Mouse (Mus musculus) kidney, postnatal 14 days (tissue): ENCODE results near the gene Kcna2.

Source experiments
- DNase-seq: peaks from one replicate; pipeline ENCODE4 v3.0.0; 2022; ENCODE audit warnings: mixed read lengths

Gene Kcna2

DNA sequence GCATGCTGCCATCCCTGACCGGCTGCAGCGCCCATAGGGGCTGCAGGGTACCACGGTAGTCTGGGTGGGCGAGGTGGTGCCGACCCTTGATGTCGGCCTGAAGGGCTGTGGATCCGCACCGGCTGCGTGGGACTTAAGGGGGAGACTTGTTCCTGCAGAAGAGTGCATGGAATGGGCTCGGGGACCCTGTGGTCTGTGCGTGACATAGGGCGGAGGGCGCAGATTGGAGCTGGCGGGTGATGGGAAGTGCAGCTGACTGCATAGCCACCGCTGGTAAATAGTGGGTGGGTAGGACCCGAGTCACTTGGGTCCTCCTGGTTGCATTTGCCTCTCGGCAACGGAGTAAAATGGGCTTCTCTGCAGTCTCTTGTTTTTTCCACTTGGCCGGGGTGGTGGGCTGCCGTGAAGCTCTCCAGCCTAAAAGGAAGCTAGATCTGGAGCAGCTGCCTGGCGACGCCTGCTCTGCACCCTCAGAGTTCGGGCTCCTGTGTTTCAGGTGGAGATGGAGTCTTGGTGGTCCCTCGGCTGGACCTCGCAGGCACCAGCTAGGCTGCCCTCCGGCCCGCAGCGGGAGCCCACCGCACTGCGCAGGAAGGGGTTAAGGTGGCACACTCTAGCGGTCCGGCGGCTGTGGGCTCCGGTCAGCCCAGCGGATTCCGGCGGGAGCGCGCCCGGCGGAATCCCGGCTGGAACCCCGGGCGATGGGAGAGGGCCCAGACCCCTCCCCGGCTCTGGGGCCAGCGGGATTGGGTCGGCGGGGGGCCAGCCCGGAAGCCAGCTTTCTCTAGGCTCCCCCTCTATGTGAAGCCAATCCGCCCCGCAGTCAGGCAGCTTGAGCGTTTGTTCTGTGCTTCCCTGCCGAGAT, 1.1 kb downstream of the Kcna2 start:
- DNase-seq: peak; percentile 28

DNA sequence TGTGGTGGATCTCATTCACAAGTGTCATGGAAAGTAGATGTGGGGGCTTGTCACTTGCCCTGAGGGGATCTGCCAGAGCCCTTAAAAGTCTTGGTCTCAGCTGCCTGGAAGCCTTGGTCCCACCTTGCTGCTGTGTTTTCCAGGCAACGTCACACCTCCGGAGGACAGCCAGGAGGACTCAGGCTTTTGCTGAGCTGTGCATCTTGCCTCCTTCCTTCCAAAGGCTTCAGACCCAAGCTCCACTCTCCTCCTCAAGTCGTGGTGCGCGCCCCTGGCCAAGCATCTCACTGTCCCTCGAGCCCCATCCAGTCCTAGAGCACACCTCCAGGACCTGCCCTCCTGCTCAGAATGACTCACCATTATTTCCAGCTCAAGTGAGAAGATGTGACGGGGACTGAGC, 2.1 kb downstream of the Kcna2 start:
- DNase-seq: no peak

DNA sequence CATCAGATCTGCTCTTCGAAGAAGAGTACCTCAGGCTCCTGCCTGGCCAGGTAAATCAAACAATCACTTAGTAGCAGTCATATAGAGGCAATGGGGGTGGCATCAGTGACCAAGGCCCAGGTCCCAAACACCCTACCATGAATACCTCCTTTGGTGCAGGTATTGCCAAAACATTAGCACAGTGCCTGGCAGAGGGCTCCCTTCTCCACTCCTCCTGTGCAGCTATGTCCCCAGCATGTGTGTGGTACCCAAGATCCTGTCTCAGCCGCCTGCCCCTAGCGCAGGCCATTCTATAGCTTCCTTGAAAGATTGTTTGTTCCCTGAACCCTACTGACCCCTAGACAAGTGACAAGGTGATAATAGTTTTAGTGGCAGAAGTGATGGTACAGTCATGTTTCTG, 2.5 kb downstream of the Kcna2 start:
- DNase-seq: no peak

DNA sequence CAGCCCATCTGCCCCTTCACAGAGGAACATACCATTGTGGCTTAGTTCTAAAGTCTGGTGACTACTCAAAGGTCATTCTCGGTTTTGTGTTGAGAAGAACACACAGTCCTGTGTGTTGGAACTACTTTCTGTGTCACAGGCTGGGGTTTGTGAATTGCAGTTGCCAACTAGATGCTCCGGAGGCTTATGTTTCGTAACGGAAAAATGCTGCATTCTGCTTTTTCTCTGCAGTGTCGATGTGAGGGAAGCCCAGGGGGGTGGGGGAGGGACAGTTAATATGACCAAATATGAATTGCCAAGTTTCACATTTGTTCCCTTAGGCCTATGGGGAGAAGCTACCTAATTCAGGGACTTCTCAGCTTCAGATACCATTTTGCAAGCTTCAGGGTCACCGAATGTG, 5.0 kb downstream of the Kcna2 start:
- no peak for DNase-seq

DNA sequence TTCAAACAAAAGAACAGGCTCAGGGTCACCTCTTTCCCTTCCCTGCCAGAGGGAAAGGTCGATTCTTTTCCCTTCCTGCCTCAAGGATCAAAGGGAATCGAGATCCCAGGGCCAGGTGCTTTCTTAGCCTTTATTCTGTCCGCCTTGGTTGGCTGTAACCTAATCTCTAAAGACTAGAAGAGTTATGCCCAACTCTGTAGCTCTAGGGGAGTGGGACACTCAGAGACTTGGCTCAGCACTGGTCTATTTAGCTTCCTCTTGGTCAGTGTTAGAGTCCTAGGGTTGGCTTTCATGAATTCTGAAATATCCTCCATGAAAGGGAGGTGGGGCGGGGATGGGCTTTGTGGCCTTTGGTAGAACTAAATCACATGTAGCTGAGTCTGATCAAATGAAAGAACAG, 11.6 kb downstream of the Kcna2 start:
- DNase-seq: no peak

DNA sequence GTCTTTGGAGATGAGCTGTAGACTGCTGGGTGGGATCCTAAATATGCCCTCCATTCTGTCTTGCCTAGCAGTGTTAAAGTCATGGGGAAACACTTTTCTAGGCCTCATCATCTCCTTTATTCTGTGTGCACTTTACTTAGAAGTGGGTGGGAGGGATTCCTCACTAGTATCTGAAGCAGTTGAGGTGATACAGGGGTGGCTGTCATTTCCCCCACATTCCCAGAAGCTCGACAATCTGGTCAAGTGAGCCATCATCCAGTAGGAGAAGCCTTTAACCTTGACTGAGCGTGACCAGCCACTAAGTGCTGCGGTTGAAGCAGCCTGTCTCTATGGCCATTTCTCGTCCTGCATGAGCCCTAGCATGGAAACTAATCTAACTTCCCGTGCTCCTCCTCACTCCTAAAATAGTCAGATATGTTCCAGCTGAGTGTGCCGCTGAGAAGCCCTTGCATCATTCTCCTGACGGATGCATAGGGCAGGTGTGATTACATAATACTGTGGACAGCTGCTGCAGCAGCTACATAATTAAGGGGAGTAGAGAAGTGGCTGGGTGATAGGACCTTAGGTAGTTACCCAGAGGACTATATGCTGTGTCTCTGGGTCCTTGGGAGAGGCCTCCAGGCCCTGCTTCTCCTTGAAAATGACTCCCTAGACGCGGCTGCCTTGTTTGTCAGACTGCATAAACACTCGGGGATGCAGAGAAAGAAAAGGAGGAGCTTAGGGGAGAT, 12.2 kb downstream of the Kcna2 start:
- DNase-seq: no peak

DNA sequence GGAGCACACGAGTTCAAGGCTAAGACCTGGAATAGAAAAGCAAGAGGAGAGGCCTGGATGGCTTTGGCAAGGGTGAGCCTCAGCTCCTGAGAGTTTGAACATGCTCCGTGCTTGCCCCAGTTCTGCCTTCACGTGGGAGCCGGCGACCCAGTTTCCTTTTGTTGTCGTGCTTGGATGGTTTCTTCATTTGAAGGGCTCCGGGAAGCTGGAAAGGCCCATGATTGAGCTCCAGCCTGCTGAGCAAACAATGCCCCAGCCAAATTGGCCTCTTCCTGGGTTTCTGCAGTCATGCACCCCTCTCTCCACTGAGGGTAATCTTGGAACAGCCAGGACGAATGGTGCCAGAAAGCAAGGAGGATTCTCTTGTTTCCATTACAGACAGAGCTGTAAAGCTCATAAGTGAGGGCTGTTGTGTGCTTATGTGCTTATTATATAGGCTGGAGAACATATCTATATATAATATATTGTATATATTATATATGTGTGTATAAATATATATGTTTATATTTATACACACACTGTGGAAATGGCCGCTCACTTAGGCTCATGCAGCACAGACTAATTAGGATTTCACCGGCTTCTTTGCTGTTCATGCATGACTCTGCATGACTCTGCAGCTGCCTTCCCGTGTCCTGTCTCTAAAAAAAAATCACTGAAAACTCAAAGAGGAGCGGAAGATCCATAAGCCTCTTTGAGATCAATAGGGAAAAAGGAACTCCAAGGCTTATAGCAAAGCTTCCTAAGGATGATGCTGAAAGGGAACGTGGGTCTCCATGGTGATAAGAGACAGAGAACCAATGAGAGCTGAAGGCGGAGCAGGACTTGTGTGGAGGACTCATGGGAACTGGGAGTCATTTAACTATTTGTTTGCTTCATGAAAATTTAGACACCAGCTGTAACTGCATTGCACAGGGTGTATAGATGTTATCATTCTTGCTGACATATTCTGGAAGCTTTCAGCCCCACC, 13.1 kb downstream of the Kcna2 start:
- peak; percentile 2 for DNase-seq

DNA sequence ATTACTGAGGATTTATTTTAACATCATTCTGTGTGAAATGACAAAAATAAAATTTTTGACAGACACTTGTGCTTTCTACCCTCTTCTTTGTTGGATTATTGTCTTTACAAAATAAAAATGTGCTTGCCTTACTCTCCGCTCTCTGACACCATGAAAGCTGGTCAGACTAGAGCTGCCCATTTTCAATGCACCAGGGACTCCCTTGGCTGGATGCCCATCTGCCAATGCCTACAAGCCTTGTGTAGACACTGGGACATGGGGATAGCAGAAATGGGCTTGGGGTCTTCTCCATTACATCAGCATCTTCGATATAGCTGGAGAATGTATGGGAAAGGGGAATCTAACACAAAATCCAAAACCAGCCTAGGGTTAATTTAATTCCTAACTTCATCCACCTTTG, 14.0 kb downstream of the Kcna2 start:
- no peak for DNase-seq

DNA sequence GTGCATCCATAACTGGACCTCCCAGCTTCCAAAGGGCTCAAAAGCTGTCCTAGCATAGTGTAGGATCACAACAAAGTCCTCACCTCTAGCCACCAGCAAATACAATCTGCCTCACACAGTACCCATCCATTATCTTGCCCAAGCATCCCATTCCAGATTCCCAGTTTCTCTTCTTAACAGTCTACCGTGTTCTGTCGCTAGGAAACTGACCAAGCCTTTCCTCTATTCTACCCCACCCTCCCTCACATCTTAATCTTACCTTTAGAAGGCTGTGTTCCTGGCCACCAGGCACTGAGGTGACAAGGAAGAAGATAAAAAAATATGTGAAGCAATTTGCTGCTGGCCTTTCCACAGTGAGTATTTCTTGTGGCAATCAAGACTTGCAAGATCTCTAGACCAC, 14.8 kb downstream of the Kcna2 start:
- no peak for DNase-seq

DNA sequence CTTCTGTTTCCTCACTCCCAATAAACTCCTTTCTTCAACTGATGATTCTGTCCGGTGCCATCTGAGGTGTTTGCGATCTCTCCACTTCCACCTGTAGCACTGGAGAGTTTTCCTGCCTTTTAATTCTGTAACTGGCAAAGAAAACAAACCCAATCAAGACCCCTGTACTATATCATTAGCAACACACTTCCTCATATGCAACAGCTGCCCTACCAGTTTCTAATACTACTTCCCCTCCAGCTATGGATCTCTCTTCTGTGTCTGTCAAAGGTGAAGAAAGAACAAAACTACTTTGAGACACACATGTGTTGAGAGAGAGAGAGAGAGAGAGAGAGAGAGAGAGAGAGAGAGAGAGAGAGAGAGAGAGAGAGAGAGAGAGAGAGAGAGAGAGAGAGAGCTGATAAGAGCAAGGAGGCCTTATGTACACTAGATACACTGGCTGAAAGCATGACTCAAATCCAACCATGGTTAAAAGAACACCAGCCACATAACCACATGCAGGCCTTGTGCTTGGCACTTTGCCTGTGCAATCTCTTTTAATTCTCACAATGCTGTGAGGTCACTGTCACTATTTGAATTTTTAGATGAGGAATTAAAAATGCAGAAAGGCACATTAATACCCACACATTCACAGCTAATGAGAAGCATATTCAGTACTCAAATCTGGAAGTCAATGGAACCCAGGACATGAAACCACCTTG, 19.1 kb downstream of the Kcna2 start:
- no peak for DNase-seq

DNA sequence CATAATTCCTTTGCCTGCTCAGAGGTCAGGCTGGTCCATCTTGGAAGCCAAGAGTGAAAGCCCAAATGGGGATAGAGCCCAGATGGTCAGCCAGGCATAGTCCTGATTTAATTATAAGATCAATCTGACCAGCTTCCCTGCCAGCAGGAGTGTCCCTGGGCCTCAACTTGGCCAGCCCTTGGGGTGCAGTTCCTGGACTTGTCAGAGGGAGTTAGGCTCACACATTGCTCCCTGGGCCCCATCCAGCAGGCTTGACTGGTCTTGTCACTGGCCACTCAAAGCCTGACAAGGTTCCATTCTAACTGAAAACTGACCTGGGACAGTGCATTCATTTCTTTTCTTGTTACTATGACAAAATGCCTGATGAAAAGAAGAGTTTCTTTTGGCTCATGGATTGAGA, 21.4 kb downstream of the Kcna2 start:
- DNase-seq: no peak

DNA sequence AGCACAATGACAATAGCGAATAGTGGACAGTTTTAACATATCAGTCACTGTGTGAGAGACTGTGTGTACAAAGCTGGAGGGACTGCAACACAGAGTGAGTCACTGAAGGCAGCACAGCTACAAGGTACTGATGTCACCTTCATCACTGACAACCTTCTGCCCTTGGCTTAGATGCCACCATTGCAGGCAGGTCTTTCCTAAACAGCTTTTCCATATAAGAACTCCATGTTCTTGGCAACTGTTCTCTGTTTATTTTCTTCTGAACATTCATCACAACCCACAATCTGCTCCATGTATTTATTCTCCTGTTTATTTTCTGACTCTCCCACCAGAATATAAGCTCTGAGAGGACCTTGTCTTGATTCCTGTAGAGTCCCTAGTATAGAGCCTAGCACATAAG, 26.7 kb downstream of the Kcna2 start:
- no peak for DNase-seq

DNA sequence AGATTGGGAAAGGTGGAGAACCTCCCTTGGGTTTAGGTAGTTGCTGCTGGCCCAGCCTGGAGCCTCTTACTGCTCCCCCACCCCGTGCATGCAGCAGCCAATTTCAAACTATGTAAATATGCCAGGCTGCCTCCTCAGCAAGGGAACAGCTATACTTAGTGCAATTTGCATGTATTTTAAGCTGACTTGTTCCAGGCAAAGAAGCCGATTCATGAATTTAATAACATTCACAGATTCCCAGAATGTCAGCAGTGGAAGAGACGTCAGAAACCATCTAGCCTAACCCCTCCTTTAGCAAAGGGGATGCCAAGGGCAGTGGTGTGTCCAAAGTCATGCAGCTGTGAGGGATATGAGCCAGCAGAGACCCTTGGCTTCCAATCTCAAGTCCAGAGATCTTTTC, 27.5 kb downstream of the Kcna2 start:
- no peak for DNase-seq

DNA sequence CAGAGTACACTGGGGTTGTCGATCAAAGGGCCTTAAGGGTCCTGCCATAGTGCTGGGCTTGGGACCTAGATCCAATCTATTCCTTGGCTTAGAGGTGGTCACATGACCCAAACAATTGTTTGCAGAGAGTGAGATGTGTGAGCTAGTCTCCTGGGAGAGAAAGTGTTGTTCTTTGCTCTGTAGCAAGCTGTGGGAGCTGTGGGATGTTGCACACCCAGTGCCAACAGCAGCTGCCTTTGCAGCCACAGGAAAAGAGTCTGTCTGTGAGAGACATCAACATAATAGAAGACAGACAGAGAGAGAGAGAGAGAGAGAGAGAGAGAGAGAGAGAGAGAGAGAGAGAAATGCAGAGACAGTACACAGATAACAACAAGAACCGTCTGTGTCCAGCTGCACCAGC, 28.3 kb downstream of the Kcna2 start:
- DNase-seq: no peak

DNA sequence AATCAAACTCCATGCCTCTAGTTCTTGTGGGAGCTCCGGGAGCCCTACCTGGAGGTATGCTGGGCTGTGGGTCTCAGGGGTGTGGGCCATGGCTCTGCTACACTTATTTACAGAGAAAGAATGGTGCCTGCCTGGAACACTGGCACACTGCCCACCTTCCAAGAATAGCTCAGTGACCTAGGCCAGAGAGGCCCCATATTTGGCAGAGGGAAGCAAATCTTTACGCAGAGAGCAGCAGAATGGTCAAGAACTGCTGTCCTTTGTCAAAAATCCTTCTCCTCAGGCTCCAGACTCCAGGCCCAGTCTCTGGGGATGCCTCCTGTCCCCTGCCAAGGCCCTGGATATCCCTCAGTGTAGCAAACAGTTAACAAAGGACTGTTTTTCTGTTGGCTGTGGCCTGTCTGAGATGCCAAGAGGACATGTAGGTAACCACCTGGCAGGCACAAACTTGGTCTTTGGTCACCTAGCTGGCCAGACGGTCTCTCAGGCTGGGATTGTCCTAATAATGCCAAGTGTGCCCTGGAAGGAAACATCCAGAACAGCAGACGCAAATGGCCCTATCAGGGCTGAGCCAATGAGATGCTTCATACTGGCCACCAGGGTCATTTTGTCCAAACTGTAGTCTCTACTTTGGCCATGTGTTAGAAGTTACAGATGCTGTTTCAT, 29.8 kb downstream of the Kcna2 start:
- peak; percentile 38 for DNase-seq

DNA sequence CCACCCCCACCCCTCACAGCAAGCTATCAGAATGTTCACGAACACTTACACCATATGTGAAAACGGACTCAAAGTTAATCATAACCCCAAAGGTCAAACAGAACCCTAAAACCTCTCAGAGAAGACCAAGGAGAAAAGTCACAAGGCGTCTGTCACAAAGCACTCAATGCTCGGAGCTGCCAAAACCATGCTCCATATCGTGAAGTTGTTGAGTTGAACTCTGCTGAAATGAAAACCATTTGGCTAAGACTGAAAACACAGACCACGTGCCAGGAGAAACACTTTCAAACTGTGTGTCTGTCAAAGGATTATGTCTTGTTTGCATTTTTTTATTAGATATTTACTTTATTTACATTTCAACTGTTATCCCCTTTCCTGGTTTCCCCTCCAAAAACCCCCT, 30.9 kb downstream of the Kcna2 start:
- DNase-seq: no peak

DNA sequence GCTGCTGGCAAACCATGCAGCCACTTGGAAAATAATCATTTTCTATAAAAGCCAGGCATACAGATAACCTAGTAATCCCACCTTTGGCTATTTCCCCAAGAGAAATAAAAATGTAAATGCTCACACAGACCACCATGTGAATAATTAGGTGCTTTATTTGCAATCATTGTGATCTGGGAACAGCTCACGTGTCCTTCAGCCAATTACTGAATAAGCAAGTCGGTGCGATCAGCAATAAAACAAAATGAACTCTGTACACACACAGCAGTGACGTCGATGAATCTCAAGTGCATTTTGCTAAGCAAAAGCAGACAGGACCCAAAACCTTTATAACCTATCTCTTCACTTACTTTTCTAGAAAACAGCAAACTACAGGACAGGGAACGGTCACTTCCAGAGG, 31.7 kb downstream of the Kcna2 start:
- DNase-seq: no peak

DNA sequence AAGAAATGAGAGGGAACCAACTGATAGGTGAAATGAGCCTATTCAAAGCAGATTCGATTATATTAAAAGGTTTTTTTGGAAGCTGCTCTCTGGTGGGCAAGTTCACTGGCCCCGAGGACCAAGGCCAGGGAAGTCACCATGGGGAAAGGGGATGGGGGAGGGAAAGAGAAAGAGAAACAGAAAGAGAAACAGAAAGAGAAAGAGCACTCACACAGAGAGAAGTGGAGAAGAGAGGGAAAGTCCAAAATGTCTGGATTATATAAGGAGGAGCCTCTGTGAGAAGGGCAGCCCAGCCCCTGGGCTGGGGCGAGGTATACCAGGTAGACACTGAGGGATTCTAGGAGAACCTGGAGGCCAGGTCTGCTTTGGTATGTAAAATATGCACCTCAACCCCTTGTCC, 33.5 kb downstream of the Kcna2 start:
- no peak for DNase-seq

DNA sequence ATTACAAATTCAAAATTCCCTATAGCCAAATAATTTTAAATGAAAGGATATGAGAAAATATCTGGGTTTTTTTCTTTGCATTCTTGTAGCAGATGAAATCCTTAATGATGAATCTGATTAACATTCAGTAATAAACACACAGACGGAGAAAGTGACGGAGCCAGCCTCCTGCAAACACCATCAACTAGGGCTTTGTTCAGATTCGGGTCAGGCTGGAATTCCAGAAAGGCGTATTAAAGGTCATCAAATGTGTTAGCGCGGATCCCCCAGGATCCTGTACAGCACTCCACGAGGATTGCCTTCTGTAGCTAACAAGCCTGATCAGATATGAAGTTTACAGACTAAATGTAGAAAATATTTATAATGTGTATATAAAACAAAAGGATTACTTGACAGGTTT, 46.2 kb downstream of the Kcna2 start:
- DNase-seq: no peak

DNA sequence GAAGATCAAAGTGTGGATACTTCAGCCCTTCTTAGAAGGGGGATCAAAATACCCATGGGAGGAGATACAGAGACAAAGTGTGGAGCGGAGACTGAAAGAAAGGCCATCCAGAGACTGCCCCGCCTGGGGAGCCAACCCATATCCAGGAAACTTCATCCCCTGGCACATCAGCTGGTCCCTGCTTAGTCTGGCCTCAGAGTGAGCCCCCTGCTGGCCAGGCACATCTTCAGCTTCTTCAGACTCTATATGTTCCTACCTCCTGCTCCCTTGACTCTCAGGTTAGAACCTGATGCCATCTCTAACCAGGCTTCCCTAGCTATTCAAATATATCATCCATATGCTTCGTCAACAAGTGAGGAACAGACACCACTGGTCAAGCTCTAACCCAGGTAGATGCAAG, 48.1 kb downstream of the Kcna2 start:
- peak; percentile 28 for DNase-seq

DNA sequence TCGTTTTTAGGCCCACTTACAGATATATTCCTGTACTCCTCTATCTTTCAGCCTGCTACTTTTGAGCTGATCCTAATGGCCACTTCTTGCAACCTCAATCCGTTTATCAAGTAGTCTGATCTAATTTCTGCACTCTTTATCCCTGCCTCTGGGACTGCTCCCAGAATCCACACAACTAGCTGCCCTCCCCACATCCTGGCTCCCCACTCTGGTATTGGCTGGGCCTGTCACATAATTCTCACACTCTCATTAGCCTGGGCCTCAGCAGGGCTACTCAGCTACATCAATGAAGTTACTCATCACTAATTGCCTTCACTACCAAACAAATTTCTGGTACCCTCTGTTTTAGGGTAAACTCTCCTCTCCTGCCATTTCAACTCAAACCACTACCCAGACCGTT, 49.5 kb downstream of the Kcna2 start:
- no peak for DNase-seq
